Mouse (Mus musculus): ENCODE measurements around the gene Has3.

DNA sequence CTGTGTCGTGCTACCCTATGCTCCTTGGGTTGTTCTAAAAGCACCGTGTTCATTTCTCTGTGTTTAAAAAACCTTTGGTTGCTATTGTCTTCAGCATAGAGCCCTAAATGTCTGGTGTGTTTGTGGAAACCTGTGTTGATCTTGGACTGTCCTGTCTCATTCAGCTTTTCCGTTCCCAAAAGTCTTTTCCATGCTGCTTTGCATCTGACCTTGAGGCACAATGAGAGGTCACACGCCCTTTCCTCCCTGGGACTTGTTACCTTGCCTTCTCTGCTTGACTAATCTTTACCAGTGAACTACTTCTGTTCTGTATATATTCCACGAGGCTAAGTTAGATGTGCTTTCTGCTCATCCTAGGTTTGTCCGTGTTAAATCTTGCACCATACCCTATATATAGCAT lies 37.4 kb downstream of the Has3 start:
- TF ChIP-seq CTCF (IDR thresholded peaks at IDR 0.05; ENCODE audit: low read depth, low read length) = no peak
- no peak for TF ChIP-seq GATA1 (IDR thresholded peaks at IDR 0.05; ENCODE audit: borderline replicate concordance, low read length)
- TF ChIP-seq TAL1 (conservative IDR thresholded peaks at IDR 0.05; ENCODE audit: low read depth, low read length) = no peak
- no peak for TF ChIP-seq GATA2 (IDR thresholded peaks at IDR 0.05; ENCODE audit: borderline replicate concordance, low read depth, low read length)
